ENCODE assay signal across 8 mouse cellular contexts in the genomic region with DNA sequence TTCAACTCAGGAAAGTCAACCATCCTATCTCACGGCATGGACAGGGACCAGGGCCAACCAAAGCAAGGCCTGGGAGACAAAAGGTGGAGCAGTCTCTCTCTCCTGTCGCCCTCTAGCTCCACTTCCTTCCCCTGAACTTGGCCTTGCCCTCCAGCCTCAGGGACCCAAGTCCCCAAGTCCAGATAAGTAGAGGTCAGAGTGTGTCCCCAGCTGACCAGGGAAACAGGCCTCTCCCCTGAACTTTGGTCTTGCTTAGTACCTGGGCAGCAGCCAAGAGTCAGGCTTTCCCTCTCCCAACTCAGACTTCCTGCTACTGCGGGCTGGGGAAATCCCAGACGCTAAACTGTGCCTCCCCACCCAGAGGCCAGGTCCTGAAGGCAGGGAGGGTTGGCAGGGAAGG. TPM values are rescaled to one million over a fixed set of nuclear protein-coding genes. Genes with fewer than 3 reads are reported as not detected.
A peak's percentile ranks its signal among the peaks of the same experiment; 100 is the strongest.
DNase-seq lines count a peak whose midpoint lies in the region; ATAC-seq and TF ChIP-seq lines count a peak whose summit lies in the region.

No protein-coding gene starts in this region.

- TF ChIP-seq CTCF in heart, postnatal 0 days (IDR thresholded peaks at IDR 0.05; ENCODE audit: low read depth): no peak
- no peak for TF ChIP-seq CTCF in stomach, postnatal 0 days (IDR thresholded peaks at IDR 0.05; ENCODE audit: low read depth)

- H3K27ac ChIP-seq in heart, postnatal 0 days (ENCODE audit: low read depth): no peak overlapping the region
- 0 out of 2 replicates have a peak overlapping the region, but pooled peaks have one; percentile 14 for H3K27ac ChIP-seq in limb, embryonic 10.5 days
- peak overlapping the region; percentile 45; the same call in 1 of the 2 replicates for H3K27ac ChIP-seq in stomach, postnatal 0 days (replicated peaks)
- H3K27ac ChIP-seq in hindbrain, embryonic 14.5 days: no peak overlapping the region

- no peak overlapping the region for H3K4me3 ChIP-seq in heart, postnatal 0 days (ENCODE audit: low read depth, low read length)
- H3K4me3 ChIP-seq in limb, embryonic 10.5 days: no peak overlapping the region
- H3K4me3 ChIP-seq in stomach, postnatal 0 days (ENCODE audit: low read depth, low read length): no peak overlapping the region
- no peak overlapping the region for H3K4me3 ChIP-seq in hindbrain, embryonic 14.5 days (replicated peaks; ENCODE audit: low read length)

- H3K9me3 ChIP-seq in heart, postnatal 0 days (replicated peaks; ENCODE audit: control insufficient read depth, low read length): no peaks in the 10 kb centered on the region
- H3K9me3 ChIP-seq in limb, embryonic 10.5 days (replicated peaks): no peaks in the 10 kb centered on the region
- no peaks in the 10 kb centered on the region for H3K9me3 ChIP-seq in stomach, postnatal 0 days (ENCODE audit: control insufficient read depth, low read length)
- H3K9me3 ChIP-seq in hindbrain, embryonic 14.5 days (ENCODE audit: control insufficient read depth, low read length): no peaks in the 10 kb centered on the region

- WGBS in heart, postnatal 0 days: 10% methylated on average over 4 of the region's 4 CpGs
- WGBS in limb, embryonic 10.5 days: 57% methylated on average over 4 of the region's 4 CpGs
- WGBS in stomach, postnatal 0 days: 29% methylated on average over 4 of the region's 4 CpGs
- WGBS in hindbrain, embryonic 14.5 days: 56% methylated on average over 4 of the region's 4 CpGs

- DNase-seq in urinary bladder, adult 18-20 months (ENCODE audit: low spot score in 2 of 2): peak; percentile 42 to 46
- DNase-seq in urinary bladder, postnatal 10 days (ENCODE audit: low spot score): no peak
- DNase-seq in heart, postnatal 0 days (ENCODE audit: low spot score): peak; percentile 46
- no peak for DNase-seq in limb, embryonic 10.5 days (ENCODE audit: low spot score)
- DNase-seq in stomach, postnatal 0 days (ENCODE audit: low spot score): peak; percentile 86
- DNase-seq in layer of hippocampus, adult 9-11 months: no peak
- DNase-seq in hindbrain, embryonic 14.5 days (ENCODE audit: low spot score): no peak
- DNase-seq in right cerebral cortex, adult 18-20 months: no peak

- H3K27me3 ChIP-seq in heart, postnatal 0 days (ENCODE audit: control insufficient read depth, insufficient read depth, low read length): no peaks in the 10 kb centered on the region
- H3K27me3 ChIP-seq in limb, embryonic 10.5 days (ENCODE audit: low read depth, poor library complexity, severe bottlenecking): 0 out of 2 replicates have a peak, but pooled peaks cover 3% of the 10 kb centered on the region
- H3K27me3 ChIP-seq in stomach, postnatal 0 days (ENCODE audit: control insufficient read depth, insufficient read depth, low read length): no peaks in the 10 kb centered on the region
- no peaks in the 10 kb centered on the region for H3K27me3 ChIP-seq in hindbrain, embryonic 14.5 days (ENCODE audit: control insufficient read depth, insufficient read depth, low read length)

- no peak overlapping the region; the same call in 1 of the 2 replicates for H3K9ac ChIP-seq in heart, postnatal 0 days (replicated peaks; ENCODE audit: low read depth, low read length)
- no peak overlapping the region for H3K9ac ChIP-seq in stomach, postnatal 0 days (ENCODE audit: low read length)
- no peak overlapping the region for H3K9ac ChIP-seq in hindbrain, embryonic 14.5 days

- H3K4me1 ChIP-seq in heart, postnatal 0 days (ENCODE audit: control insufficient read depth, insufficient read depth): peaks cover 20% of the 10 kb centered on the region
- peaks cover 22% of the 10 kb centered on the region for H3K4me1 ChIP-seq in limb, embryonic 10.5 days
- 0 out of 2 replicates have a peak, but pooled peaks cover 4% of the 10 kb centered on the region for H3K4me1 ChIP-seq in stomach, postnatal 0 days (replicated peaks; ENCODE audit: control insufficient read depth, insufficient read depth)
- no peaks in the 10 kb centered on the region for H3K4me1 ChIP-seq in hindbrain, embryonic 14.5 days (replicated peaks; ENCODE audit: control insufficient read depth, insufficient read depth, low read length)

- 0 out of 2 replicates have a peak overlapping the region, but pooled peaks have one; percentile 0 for H3K4me2 ChIP-seq in heart, postnatal 0 days (ENCODE audit: low read depth, low read length)
- H3K4me2 ChIP-seq in stomach, postnatal 0 days (replicated peaks; ENCODE audit: low read depth): no peak overlapping the region
- no peak overlapping the region for H3K4me2 ChIP-seq in hindbrain, embryonic 14.5 days (replicated peaks)

- no peaks in the 10 kb centered on the region for H3K36me3 ChIP-seq in heart, postnatal 0 days (replicated peaks; ENCODE audit: control insufficient read depth, insufficient read depth, low read length)
- H3K36me3 ChIP-seq in limb, embryonic 10.5 days: no peaks in the 10 kb centered on the region
- H3K36me3 ChIP-seq in stomach, postnatal 0 days (ENCODE audit: control insufficient read depth, insufficient read depth, low read length): no peaks in the 10 kb centered on the region
- no peaks in the 10 kb centered on the region for H3K36me3 ChIP-seq in hindbrain, embryonic 14.5 days (replicated peaks; ENCODE audit: control insufficient read depth, insufficient read depth)

- no peak for TF ChIP-seq EP300 in heart, postnatal 0 days (IDR thresholded peaks at IDR 0.05; ENCODE audit: low read depth)
- TF ChIP-seq EP300 in stomach, postnatal 0 days (optimal IDR thresholded peaks at IDR 0.05): no peak

- peak; percentile 43; the same call in 1 of the 2 replicates for ATAC-seq in heart, postnatal 0 days (ENCODE audit: insufficient read depth, low read depth)
- ATAC-seq in stomach, postnatal 0 days (ENCODE audit: low FRiP score, low TSS enrichment): peak; percentile 81
- no peak for ATAC-seq in hindbrain, embryonic 14.5 days (ENCODE audit: low FRiP score)

RNA-seq across cellular contexts. Expression of a gene that starts 16.1 kb away (rescaled TPM):
- total RNA-seq in heart, postnatal 0 days (2014; rRNA removed; ENCODE audit: low replicate concordance): 14.2 and 15.3 TPM in 2 replicates
- 7.8 and 8.1 TPM in 2 replicates for polyA plus RNA-seq in heart, postnatal 0 days (2015; fragmentation: Nextera tagmentation; extraction: Ambion mirVana)
- 12.1 and 13.9 TPM in 2 replicates for polyA plus RNA-seq in limb, embryonic 10.5 days (2016; fragmentation: Nextera tagmentation; extraction: Ambion mirVana)
- polyA plus RNA-seq in stomach, postnatal 0 days (2015; fragmentation: Nextera tagmentation; extraction: Ambion mirVana): 11.8 and 13.6 TPM in 2 replicates
- polyA plus RNA-seq in hindbrain, embryonic 14.5 days (2014; fragmentation: Nextera tagmentation; extraction: Ambion mirVana): 7.0 and 7.1 TPM in 2 replicates

Comparison
In these comparisons a context has a peak if more than half of its experiments do, and no peak if none do; other contexts are left out.
1. DNase-seq: peak in urinary bladder, adult 18-20 months (2 of 2), heart, postnatal 0 days (single experiment) and stomach, postnatal 0 days (single experiment); none in urinary bladder, postnatal 10 days (single experiment), limb, embryonic 10.5 days (single experiment), layer of hippocampus, adult 9-11 months (single experiment), hindbrain, embryonic 14.5 days (single experiment) and right cerebral cortex, adult 18-20 months (single experiment).
2. H3K27ac ChIP-seq: peak in limb, embryonic 10.5 days (single experiment) and stomach, postnatal 0 days (single experiment); none in heart, postnatal 0 days (single experiment) and hindbrain, embryonic 14.5 days (single experiment).